Mouse (Mus musculus) thymus, adult 2 months (tissue): ENCODE measurements around the gene Eif2s2.

Experiments used
- CTCF ChIP-seq: fragments of 200-500 bp; IDR thresholded peaks from 2 replicates; pipeline ENCODE4 v1.5.1; 2012; ENCODE audit warnings: mild to moderate bottlenecking, control low read depth, low read length, moderate library complexity, borderline replicate concordance; ENCODE audit not compliant: control insufficient read depth, poor library complexity, insufficient read depth; ENCODE audit errors: extremely low read depth
- POLR2A ChIP-seq: fragments of 200-500 bp; IDR thresholded peaks from 2 replicates; pipeline ENCODE4 v1.6.1; 2012; ENCODE audit warnings: mild to moderate bottlenecking, low read length, control low read depth, moderate library complexity; ENCODE audit not compliant: control insufficient read depth, poor library complexity, insufficient read depth; ENCODE audit errors: extremely low read depth

- no peak for TF ChIP-seq POLR2A
- no peak for TF ChIP-seq CTCF
These were observed 66.6 kb downstream of the Eif2s2 start for GRCm38 (mm10) chr2:154826054-154826538.
